24 mouse cellular contexts compared by ENCODE assay signal in genomic region chr8:85879624-85880023, GRCm38 (mm10). TPM values are rescaled to one million over a fixed set of nuclear protein-coding genes. Genes with fewer than 3 reads are reported as not detected.
DNase-seq lines count a peak whose midpoint lies in the region; ATAC-seq and TF ChIP-seq lines count a peak whose summit lies in the region.
"Had no signal": no experiment of that assay in that cellular context is flagged by ENCODE, and none has a peak within 500 bp of the region (broad histone marks: within the 10 kb centered on the region; RNA-seq: fewer than 3 reads in every experiment).

No protein-coding gene starts in this region.

- DNase-seq in midbrain, embryonic 10.5 days (ENCODE audit: low spot score): no peak
- peak; percentile 59 for DNase-seq in c-Kit-positive CD71-positive TER-119-negative erythroid progenitor cells, embryonic 14.5 days (ENCODE audit: low read depth)
- DNase-seq in liver, embryonic 14.5 days (ENCODE audit: low read depth in 3 of 3, low spot score in 3 of 3): peak; percentile 57 to 73 (median 63)
- no peak for DNase-seq in lung, postnatal 0 days (ENCODE audit: low spot score)
- DNase-seq in left cerebral cortex, postnatal 4 days: no peak
- DNase-seq in adrenal gland, postnatal 4 days (ENCODE audit: low spot score in 2 of 2): no peak
- DNase-seq: adrenal gland, postnatal 10 days; cerebellum, adult 11 months; cerebellum, adult 9-10 months; cerebellum, postnatal 36 days; gastrocnemius, postnatal 14 days; kidney, adult 2 months; kidney, postnatal 4 days; layer of hippocampus, postnatal 36 days; lung, postnatal 4 days; right cerebral cortex, postnatal 25 days had no signal

- no peak overlapping the region for H3K9ac ChIP-seq in midbrain, embryonic 15.5 days
- H3K9ac ChIP-seq in liver, embryonic 14.5 days (replicated peaks): no peak overlapping the region
- H3K9ac ChIP-seq in lung, postnatal 0 days (replicated peaks; ENCODE audit: low read depth): no peak overlapping the region
- H3K9ac ChIP-seq: intestine, embryonic 15.5 days; stomach, embryonic 15.5 days had no signal

- H3K4me2 ChIP-seq in midbrain, embryonic 15.5 days: no peak overlapping the region
- 0 out of 2 replicates have a peak overlapping the region, but pooled peaks have one; percentile 9 for H3K4me2 ChIP-seq in liver, embryonic 14.5 days (ENCODE audit: low read depth)
- H3K4me2 ChIP-seq in lung, postnatal 0 days (replicated peaks; ENCODE audit: low read depth, low read length): no peak overlapping the region
- H3K4me2 ChIP-seq: intestine, embryonic 15.5 days; stomach, embryonic 15.5 days had no signal

- no peaks in the 10 kb centered on the region for H3K27me3 ChIP-seq in midbrain, embryonic 15.5 days (replicated peaks)
- H3K27me3 ChIP-seq in midbrain, embryonic 10.5 days (ENCODE audit: low read depth, poor library complexity, severe bottlenecking): no peaks in the 10 kb centered on the region
- H3K27me3 ChIP-seq in liver, embryonic 14.5 days (ENCODE audit: control insufficient read depth, insufficient read depth, low read length): no peaks in the 10 kb centered on the region
- H3K27me3 ChIP-seq in lung, postnatal 0 days (replicated peaks; ENCODE audit: insufficient read depth, low read length): no peaks in the 10 kb centered on the region
- H3K27me3 ChIP-seq: intestine, embryonic 15.5 days; megakaryocyte, embryonic 14.5 days; stomach, embryonic 15.5 days had no signal

- no peaks in the 10 kb centered on the region for H3K4me1 ChIP-seq in midbrain, embryonic 15.5 days
- no peaks in the 10 kb centered on the region for H3K4me1 ChIP-seq in midbrain, embryonic 10.5 days
- peaks cover 0 to 5% of the 10 kb centered on the region in 2 experiments; a peak in 2 of 4 replicates for H3K4me1 ChIP-seq in liver, embryonic 14.5 days (replicated peaks; ENCODE audit: control insufficient read depth in 2 of 2, insufficient read depth in 2 of 2, low read length in 1 of 2)
- no peaks in the 10 kb centered on the region for H3K4me1 ChIP-seq in lung, postnatal 0 days (ENCODE audit: insufficient read depth, low read depth, low read length)
- H3K4me1 ChIP-seq: intestine, embryonic 15.5 days; stomach, embryonic 15.5 days had no signal

- H3K36me3 ChIP-seq in midbrain, embryonic 15.5 days (replicated peaks): no peaks in the 10 kb centered on the region
- peaks cover 43% of the 10 kb centered on the region for H3K36me3 ChIP-seq in midbrain, embryonic 10.5 days
- H3K36me3 ChIP-seq in liver, embryonic 14.5 days (replicated peaks; ENCODE audit: control insufficient read depth, insufficient read depth, low read depth): no peaks in the 10 kb centered on the region
- 0 out of 2 replicates have a peak, but pooled peaks cover 7% of the 10 kb centered on the region for H3K36me3 ChIP-seq in lung, postnatal 0 days (ENCODE audit: insufficient read depth, low read length)

- intact Hi-C loops in left cerebral cortex, postnatal 4 days (cut with DNase I): no loop called here

- peak; percentile 77 for ATAC-seq in midbrain, embryonic 15.5 days (replicated peaks)
- ATAC-seq in liver, embryonic 14.5 days (ENCODE audit: insufficient read depth): peak; percentile 91
- ATAC-seq in lung, postnatal 0 days: no peak
- ATAC-seq: CD4-positive, CD25-positive, alpha-beta regulatory T cell, adult 4 months; forebrain, embryonic 14.5 days; hindbrain, postnatal 0 days; intestine, embryonic 15.5 days had no signal

- H3K4me3 ChIP-seq in midbrain, embryonic 15.5 days: no peak overlapping the region
- H3K4me3 ChIP-seq in midbrain, embryonic 10.5 days: no peak overlapping the region
- no peak overlapping the region for H3K4me3 ChIP-seq in liver, embryonic 14.5 days (ENCODE audit: insufficient read depth in 1 of 2, low read depth in 2 of 2, low read length in 2 of 2)
- H3K4me3 ChIP-seq in lung, postnatal 0 days (ENCODE audit: low read depth, low read length): no peak overlapping the region
- H3K4me3 ChIP-seq: intestine, embryonic 15.5 days; megakaryocyte, embryonic 14.5 days; stomach, embryonic 15.5 days had no signal

- no peaks in the 10 kb centered on the region for H3K9me3 ChIP-seq in midbrain, embryonic 15.5 days
- H3K9me3 ChIP-seq in midbrain, embryonic 10.5 days (replicated peaks): no peaks in the 10 kb centered on the region
- H3K9me3 ChIP-seq in liver, embryonic 14.5 days (ENCODE audit: control insufficient read depth, low read length): no peaks in the 10 kb centered on the region
- no peaks in the 10 kb centered on the region for H3K9me3 ChIP-seq in lung, postnatal 0 days (ENCODE audit: low read length)
- H3K9me3 ChIP-seq: intestine, embryonic 15.5 days; megakaryocyte, embryonic 14.5 days; stomach, embryonic 15.5 days had no signal

- WGBS in midbrain, embryonic 15.5 days: 79% methylated on average over 7 of the region's 7 CpGs
- 96% methylated on average over 7 of the region's 7 CpGs for WGBS in midbrain, embryonic 10.5 days
- WGBS in liver, embryonic 14.5 days (ENCODE audit: insufficient replicate concordance): 42% methylated on average over 7 of the region's 7 CpGs
- WGBS in lung, postnatal 0 days: 87% methylated on average over 7 of the region's 7 CpGs

- TF ChIP-seq EP300 in liver, embryonic 14.5 days (IDR thresholded peaks at IDR 0.05; ENCODE audit: low read depth): peak; percentile 75
- no peak for TF ChIP-seq EP300 in lung, postnatal 0 days (IDR thresholded peaks at IDR 0.05)

- no peak overlapping the region for H3K27ac ChIP-seq in midbrain, embryonic 15.5 days
- H3K27ac ChIP-seq in midbrain, embryonic 10.5 days (replicated peaks): no peak overlapping the region
- no peak overlapping the region for H3K27ac ChIP-seq in liver, embryonic 14.5 days
- H3K27ac ChIP-seq in lung, postnatal 0 days (ENCODE audit: low read length): no peak overlapping the region
- H3K27ac ChIP-seq: hindbrain, postnatal 0 days; intestine, embryonic 15.5 days; kidney, postnatal 0 days; stomach, embryonic 15.5 days had no signal

- TF ChIP-seq CTCF in liver, embryonic 14.5 days (IDR thresholded peaks at IDR 0.05; ENCODE audit: low read depth): no peak
- no peak for TF ChIP-seq CTCF in lung, postnatal 0 days (IDR thresholded peaks at IDR 0.05)

RNA-seq across cellular contexts. Expression of gene Phkb, which starts 38.9 kb away (rescaled TPM):
- polyA plus RNA-seq in midbrain, embryonic 15.5 days (2015; fragmentation: Nextera tagmentation; extraction: Ambion mirVana): 34.2 and 34.8 TPM in 2 replicates
- 42.0 and 42.9 TPM in 2 replicates for polyA plus RNA-seq in midbrain, embryonic 10.5 days (2016; fragmentation: Nextera tagmentation; extraction: Ambion mirVana)
- 3.1 and 4.7 TPM in 2 replicates for polyA plus RNA-seq in liver, embryonic 14.5 days (2012; rRNA removed)
- polyA plus RNA-seq in liver, embryonic 14.5 days (2014; fragmentation: Nextera tagmentation; extraction: Ambion mirVana): 10.7 and 13.3 TPM in 2 replicates
- polyA plus RNA-seq in lung, postnatal 0 days (2015; fragmentation: Nextera tagmentation; extraction: Ambion mirVana): 26.9 and 29.2 TPM in 2 replicates
- 10 to 100 TPM; 22.3 TPM for total RNA-seq in left cerebral cortex, postnatal 4 days (2021)
- total RNA-seq in adrenal gland, postnatal 4 days (2021): 10 to 100 TPM; 43.5 to 47.0 TPM

RNA-seq across cellular contexts. Expression of gene Itfg1, which starts 38.9 kb away (rescaled TPM):
- 184 and 191 TPM in 2 replicates for polyA plus RNA-seq in midbrain, embryonic 15.5 days (2015; fragmentation: Nextera tagmentation; extraction: Ambion mirVana)
- polyA plus RNA-seq in midbrain, embryonic 10.5 days (2016; fragmentation: Nextera tagmentation; extraction: Ambion mirVana): 68.0 and 78.7 TPM in 2 replicates
- polyA plus RNA-seq in liver, embryonic 14.5 days (2012; rRNA removed): 7.1 and 8.9 TPM in 2 replicates
- 24.2 and 26.7 TPM in 2 replicates for polyA plus RNA-seq in liver, embryonic 14.5 days (2014; fragmentation: Nextera tagmentation; extraction: Ambion mirVana)
- polyA plus RNA-seq in lung, postnatal 0 days (2015; fragmentation: Nextera tagmentation; extraction: Ambion mirVana): 59.8 and 65.5 TPM in 2 replicates
- 100 to 1,000 TPM; 168 to 178 TPM for total RNA-seq in left cerebral cortex, postnatal 4 days (2021)
- 10 to 100 TPM; 58.3 to 59.9 TPM for total RNA-seq in adrenal gland, postnatal 4 days (2021)

Comparison
In these comparisons a context has a peak if more than half of its experiments do, and no peak if none do; other contexts are left out.
1. DNase-seq: peak in c-Kit-positive CD71-positive TER-119-negative erythroid progenitor cells, embryonic 14.5 days (single experiment) and liver, embryonic 14.5 days (3 of 3); none in midbrain, embryonic 10.5 days (single experiment), lung, postnatal 0 days (single experiment), left cerebral cortex, postnatal 4 days (single experiment) and adrenal gland, postnatal 4 days (0 of 2).